ENCODE assay signal across 30 mouse cellular contexts in the genomic region with DNA sequence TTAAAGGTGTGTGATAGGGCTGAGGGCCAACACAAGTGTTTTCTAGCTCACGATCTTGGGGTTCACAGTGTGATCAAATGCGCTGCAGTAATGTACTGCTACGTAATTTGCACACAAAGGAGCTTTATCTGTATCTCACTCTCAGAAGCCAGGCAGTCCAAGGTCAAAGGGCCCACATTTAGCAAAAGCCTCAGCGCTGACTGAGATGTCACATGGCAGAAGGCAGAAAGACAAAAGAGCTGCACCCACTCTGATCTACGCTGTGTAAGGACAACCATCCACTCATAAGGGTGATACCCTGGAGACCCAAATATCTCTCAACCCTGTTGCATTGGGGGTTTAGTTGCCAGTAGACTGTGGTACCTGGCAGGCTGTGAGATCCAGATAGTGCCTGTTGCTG. TPM values are rescaled to one million over a fixed set of nuclear protein-coding genes. Genes with fewer than 3 reads are reported as not detected.
DNase-seq lines count a peak whose midpoint lies in the region; ATAC-seq and TF ChIP-seq lines count a peak whose summit lies in the region.
"Had no signal": no experiment of that assay in that cellular context is flagged by ENCODE, and none has a peak within 500 bp of the region (broad histone marks: within the 10 kb centered on the region; RNA-seq: fewer than 3 reads in every experiment).

No protein-coding gene starts in this region.

- no peaks in the 10 kb centered on the region for H3K9me3 ChIP-seq in heart, embryonic 11.5 days (replicated peaks; ENCODE audit: control insufficient read depth, low read length)
- no peaks in the 10 kb centered on the region for H3K9me3 ChIP-seq in heart, postnatal 0 days (replicated peaks; ENCODE audit: control insufficient read depth, low read length)
- H3K9me3 ChIP-seq in midbrain, embryonic 16.5 days (replicated peaks; ENCODE audit: control insufficient read depth, low read length, poor library complexity, severe bottlenecking), result no peaks in the 10 kb centered on the region
- no peaks in the 10 kb centered on the region for H3K9me3 ChIP-seq in midbrain, embryonic 10.5 days (replicated peaks)
- H3K9me3 ChIP-seq: forebrain, embryonic 13.5 days; G1E; lung, embryonic 15.5 days; megakaryocyte, embryonic 14.5 days; stomach, embryonic 15.5 days had no signal

- TF ChIP-seq CTCF in heart, postnatal 0 days (IDR thresholded peaks at IDR 0.05; ENCODE audit: low read depth), result no peak

- peaks cover 22% of the 10 kb centered on the region for H3K27me3 ChIP-seq in heart, embryonic 11.5 days (ENCODE audit: control insufficient read depth, insufficient read depth, low read length)
- H3K27me3 ChIP-seq in heart, postnatal 0 days (ENCODE audit: control insufficient read depth, insufficient read depth, low read length), result no peaks in the 10 kb centered on the region
- no peaks in the 10 kb centered on the region for H3K27me3 ChIP-seq in midbrain, embryonic 16.5 days (ENCODE audit: control insufficient read depth, insufficient read depth, low read depth, low read length)
- peaks cover 65% of the 10 kb centered on the region for H3K27me3 ChIP-seq in midbrain, embryonic 10.5 days (ENCODE audit: low read depth, poor library complexity, severe bottlenecking)
- H3K27me3 ChIP-seq: Patski had no signal

- H3K4me3 ChIP-seq in heart, embryonic 11.5 days (ENCODE audit: low read depth, low read length), result no peak overlapping the region
- no peak overlapping the region for H3K4me3 ChIP-seq in heart, postnatal 0 days (ENCODE audit: low read depth, low read length)
- no peak overlapping the region for H3K4me3 ChIP-seq in midbrain, embryonic 16.5 days (ENCODE audit: low read depth, low read length)
- no peak overlapping the region for H3K4me3 ChIP-seq in midbrain, embryonic 10.5 days
- H3K4me3 ChIP-seq: forebrain, embryonic 13.5 days; left cerebral cortex, adult 2 months; lung, embryonic 15.5 days; megakaryocyte, embryonic 14.5 days; stomach, embryonic 15.5 days had no signal

- peaks cover 31% of the 10 kb centered on the region for H3K4me1 ChIP-seq in heart, embryonic 11.5 days (ENCODE audit: control insufficient read depth, insufficient read depth, low read length)
- H3K4me1 ChIP-seq in heart, postnatal 0 days (ENCODE audit: control insufficient read depth, insufficient read depth), result peaks cover 59% of the 10 kb centered on the region
- peaks cover 40% of the 10 kb centered on the region for H3K4me1 ChIP-seq in midbrain, embryonic 16.5 days (ENCODE audit: control insufficient read depth, insufficient read depth, low read length)
- peaks cover 25% of the 10 kb centered on the region for H3K4me1 ChIP-seq in midbrain, embryonic 10.5 days

- WGBS in heart, embryonic 11.5 days (ENCODE audit: insufficient replicate concordance), result 34% methylated on average over 5 of the region's 5 CpGs
- 36% methylated on average over 5 of the region's 5 CpGs for WGBS in heart, postnatal 0 days
- 71% methylated on average over 5 of the region's 5 CpGs for WGBS in midbrain, embryonic 16.5 days
- WGBS in midbrain, embryonic 10.5 days, result 86% methylated on average over 5 of the region's 5 CpGs

- no peak overlapping the region for H3K4me2 ChIP-seq in heart, embryonic 11.5 days
- H3K4me2 ChIP-seq in heart, postnatal 0 days (ENCODE audit: low read depth, low read length), result no peak overlapping the region
- peak overlapping the region; percentile 66 for H3K4me2 ChIP-seq in midbrain, embryonic 16.5 days (ENCODE audit: low read length)
- H3K4me2 ChIP-seq: forebrain, embryonic 13.5 days; lung, embryonic 15.5 days; stomach, embryonic 15.5 days had no signal

- no peaks in the 10 kb centered on the region for H3K36me3 ChIP-seq in heart, embryonic 11.5 days (ENCODE audit: control insufficient read depth, insufficient read depth, low read length)
- H3K36me3 ChIP-seq in heart, postnatal 0 days (replicated peaks; ENCODE audit: control insufficient read depth, insufficient read depth, low read length), result no peaks in the 10 kb centered on the region
- H3K36me3 ChIP-seq in midbrain, embryonic 16.5 days (ENCODE audit: control insufficient read depth, insufficient read depth, low read length), result peaks cover 3% of the 10 kb centered on the region; the same call in 1 of the 2 replicates
- H3K36me3 ChIP-seq in midbrain, embryonic 10.5 days, result no peaks in the 10 kb centered on the region
- H3K36me3 ChIP-seq: lung, embryonic 15.5 days; stomach, embryonic 15.5 days had no signal

- TF ChIP-seq EP300 in heart, postnatal 0 days (IDR thresholded peaks at IDR 0.05; ENCODE audit: low read depth), result no peak

- 0 out of 2 replicates have a peak overlapping the region, but pooled peaks have one; percentile 22 for H3K9ac ChIP-seq in heart, embryonic 11.5 days (ENCODE audit: low read depth, low read length)
- no peak overlapping the region for H3K9ac ChIP-seq in heart, postnatal 0 days (replicated peaks; ENCODE audit: low read depth, low read length)
- no peak overlapping the region for H3K9ac ChIP-seq in midbrain, embryonic 16.5 days (ENCODE audit: low read depth, low read length)
- H3K9ac ChIP-seq: forebrain, embryonic 13.5 days; liver, embryonic 14.5 days; lung, embryonic 15.5 days; stomach, embryonic 15.5 days had no signal

- H3K27ac ChIP-seq in heart, embryonic 11.5 days (ENCODE audit: low read depth, low read length), result peak overlapping the region; percentile 22; the same call in 1 of the 2 replicates
- H3K27ac ChIP-seq in heart, postnatal 0 days (ENCODE audit: low read depth), result peak overlapping the region; percentile 64
- H3K27ac ChIP-seq in midbrain, embryonic 16.5 days (ENCODE audit: low read length), result no peak overlapping the region
- H3K27ac ChIP-seq in midbrain, embryonic 10.5 days (replicated peaks), result no peak overlapping the region
- H3K27ac ChIP-seq: forebrain, embryonic 13.5 days; hindbrain, postnatal 0 days; kidney, postnatal 0 days; left cerebral cortex, adult 2 months; liver, embryonic 14.5 days; lung, embryonic 15.5 days; stomach, embryonic 15.5 days had no signal

- intact Hi-C loops in heart, postnatal 14 days (cut with DNase I), result no loop called here

- DNase-seq in heart, postnatal 14 days, result no peak
- no peak for DNase-seq in heart, postnatal 0 days (ENCODE audit: low spot score)
- no peak for DNase-seq in heart, adult 8-10 months (ENCODE audit: low spot score)
- no peak for DNase-seq in midbrain, embryonic 10.5 days (ENCODE audit: low spot score)
- no peak for DNase-seq in spleen, postnatal 14 days (ENCODE audit: low spot score in 2 of 2)
- DNase-seq: B cell, adult 2 months; cerebellum, adult 2 months; cerebellum, postnatal 25 days; gastrocnemius, postnatal 36 days; kidney, adult 18-20 months; lung, postnatal 36 days; right cerebral cortex, postnatal 4 days; thymus, postnatal 25 days had no signal

- no peak for ATAC-seq in heart, embryonic 11.5 days (replicated peaks; ENCODE audit: insufficient number of reproducible peaks, low FRiP score, low TSS enrichment)
- ATAC-seq in heart, postnatal 0 days (ENCODE audit: insufficient read depth, low read depth), result no peak
- no peak for ATAC-seq in midbrain, embryonic 16.5 days
- ATAC-seq: forebrain, embryonic 13.5 days; hindbrain, postnatal 0 days; Patski had no signal

RNA-seq across cellular contexts. Expression of a gene that starts 4.1 kb away (rescaled TPM):
- polyA plus RNA-seq in heart, embryonic 11.5 days (2014; fragmentation: Nextera tagmentation; extraction: Ambion mirVana), result 1.8 and 3.0 TPM in 2 replicates
- 10 to 100 TPM in 1 of 2 experiments, 1 to 10 TPM in 1; 7.8 to 10.9 TPM for total RNA-seq in heart, postnatal 14 days (2021)
- total RNA-seq in heart, postnatal 0 days (2014; rRNA removed; ENCODE audit: low replicate concordance), result 16.8 and 17.0 TPM in 2 replicates
- polyA plus RNA-seq in heart, postnatal 0 days (2015; fragmentation: Nextera tagmentation; extraction: Ambion mirVana), result 7.9 and 9.0 TPM in 2 replicates
- total RNA-seq in heart, adult 8-10 months (2022), result 10 to 100 TPM in 3 of 4 experiments, 1 to 10 TPM in 1; 7.5 to 13.4 (median 11.4) TPM
- polyA plus RNA-seq in midbrain, embryonic 16.5 days (2015; fragmentation: Nextera tagmentation; extraction: Ambion mirVana), result 62.7 and 65.5 TPM in 2 replicates
- polyA plus RNA-seq in midbrain, embryonic 10.5 days (2016; fragmentation: Nextera tagmentation; extraction: Ambion mirVana), result 0.26 and 0.99 TPM in 2 replicates
- total RNA-seq: gastrocnemius, adult 18-20 months; hematopoietic stem cell, adult 5-6 weeks had no signal

RNA-seq across cellular contexts. Expression of a gene that starts 36.6 kb away (rescaled TPM):
- polyA plus RNA-seq in heart, embryonic 11.5 days (2014; fragmentation: Nextera tagmentation; extraction: Ambion mirVana), result 0.66 and 0.80 TPM in 2 replicates
- total RNA-seq in heart, postnatal 14 days (2021), result 1 to 10 TPM; 1.7 to 2.8 TPM
- 7.6 and 14.3 TPM in 2 replicates for total RNA-seq in heart, postnatal 0 days (2014; rRNA removed; ENCODE audit: low replicate concordance)
- polyA plus RNA-seq in heart, postnatal 0 days (2015; fragmentation: Nextera tagmentation; extraction: Ambion mirVana), result 1.6 and 2.0 TPM in 2 replicates
- 1 to 10 TPM; 1.0 to 3.1 (median 1.7) TPM for total RNA-seq in heart, adult 8-10 months (2022)
- polyA plus RNA-seq in midbrain, embryonic 16.5 days (2015; fragmentation: Nextera tagmentation; extraction: Ambion mirVana), result not detected in 2 replicates
- not detected in 2 replicates for polyA plus RNA-seq in midbrain, embryonic 10.5 days (2016; fragmentation: Nextera tagmentation; extraction: Ambion mirVana)
- total RNA-seq: CH12.LX; gastrocnemius, adult 18-20 months; gastrocnemius, postnatal 36 days; hindbrain, postnatal 0 days had no signal
- polyA plus RNA-seq: G1E; midbrain, postnatal 0 days; neural tube, embryonic 14.5 days had no signal

Comparison
In these comparisons a context has a peak if more than half of its experiments do, and no peak if none do; other contexts are left out.
1. H3K27ac ChIP-seq: peak in heart, embryonic 11.5 days (single experiment) and heart, postnatal 0 days (single experiment); none in midbrain, embryonic 16.5 days (single experiment) and midbrain, embryonic 10.5 days (single experiment).